Mouse (Mus musculus) retina, embryonic 14.5 days (tissue): ENCODE measurements around the gene Atp5e.

ENCODE experiments used
- DNase-seq: peaks from one replicate; pipeline ENCODE4 v3.0.0-alpha.2; 2015; ENCODE audit warnings: low spot score

Gene Atp5e

GRCm38 (mm10) chr2:174415001-174415730 lies 48.7 kb downstream of the Atp5e start:
- no peak for DNase-seq

- DNase-seq = no peak
Observed at GRCm38 (mm10) chr2:174413127-174413526, 50.8 kb downstream of the Atp5e start.
